Mouse (Mus musculus) stomach, postnatal 0 days (tissue): ENCODE measurements around the gene Rpl11.

Source experiments
- CTCF ChIP-seq: IDR thresholded peaks from 2 replicates; pipeline ENCODE4 v1.5.1; 2016; ENCODE audit warnings: antibody characterized with exemption, low read depth, mild to moderate bottlenecking, moderate library complexity
- EP300 ChIP-seq: optimal IDR thresholded peaks from 2 replicates; pipeline ENCODE3; 2016; ENCODE audit warnings: antibody characterized with exemption

DNA sequence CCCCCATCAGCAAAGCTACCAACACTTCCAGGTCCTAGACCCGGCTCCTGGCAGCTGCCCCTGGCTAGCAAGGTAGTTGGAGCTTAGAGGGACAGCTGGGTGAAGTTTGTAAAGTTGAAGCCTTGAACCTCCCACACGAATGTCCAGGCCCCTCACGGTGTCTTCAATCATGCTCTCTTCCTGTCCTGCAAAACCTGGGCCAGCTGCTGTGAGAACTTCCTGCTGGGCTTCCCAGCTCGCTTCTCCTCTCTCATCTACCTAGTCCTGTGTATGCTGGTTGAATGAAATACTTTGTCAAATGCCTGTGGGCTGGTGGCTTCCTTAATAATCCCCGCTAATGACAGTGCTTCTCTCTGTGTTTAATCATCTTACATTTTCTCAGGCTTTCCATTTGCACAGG lies 35.1 kb upstream of the Rpl11 start:
- TF ChIP-seq CTCF (no peak), EP300 (no peak)
